Mouse (Mus musculus): Measurements from ENCODE around the gene Gm49673.
"Not testable (repeated sequence)": the region's sequence is repeated elsewhere in the genome, so short reads cannot be mapped to it uniquely, and the experiment has no call there.

DNA sequence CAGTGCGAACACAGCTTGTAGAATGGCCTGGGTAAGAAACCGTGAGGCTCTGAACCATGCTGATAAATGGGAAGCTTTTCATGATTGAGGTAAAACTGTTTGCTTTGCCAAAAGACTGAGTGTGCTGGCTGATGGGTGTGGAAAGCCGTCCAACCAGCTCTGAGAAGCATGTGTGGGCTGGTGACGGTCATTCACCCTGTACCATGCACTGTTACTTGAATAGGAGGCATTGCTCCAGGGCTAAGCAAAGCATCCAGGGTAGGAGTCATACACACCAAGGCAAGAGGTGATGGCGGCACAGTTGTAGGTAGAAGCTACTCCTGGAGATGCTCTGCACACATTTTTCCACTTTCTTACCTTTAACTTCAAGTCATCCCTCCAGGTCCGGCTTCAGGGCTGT is 23.0 kb downstream of the Gm49673 start:
- TF ChIP-seq CTCF (IDR thresholded peaks at IDR 0.05; ENCODE audit: insufficient read depth, low read length); POLR2A (IDR thresholded peaks at IDR 0.05; ENCODE audit: borderline replicate concordance, extremely low read depth, low read depth, low read length): not testable (repeated sequence)

Measured in lung, adult 2 months (tissue).